Mouse (Mus musculus) fibroblast of lung, adult 2 months (primary cell): ENCODE measurements around the gene Rpl5.
"Not testable (repeated sequence)": the region's sequence is repeated elsewhere in the genome, so short reads cannot be mapped to it uniquely, and the experiment has no call there.

Experiments used
- DNase-seq: peaks from one replicate; pipeline ENCODE4 v3.0.0-alpha.2; 2011; ENCODE audit warnings: low read depth

Rpl5 gene

DNA sequence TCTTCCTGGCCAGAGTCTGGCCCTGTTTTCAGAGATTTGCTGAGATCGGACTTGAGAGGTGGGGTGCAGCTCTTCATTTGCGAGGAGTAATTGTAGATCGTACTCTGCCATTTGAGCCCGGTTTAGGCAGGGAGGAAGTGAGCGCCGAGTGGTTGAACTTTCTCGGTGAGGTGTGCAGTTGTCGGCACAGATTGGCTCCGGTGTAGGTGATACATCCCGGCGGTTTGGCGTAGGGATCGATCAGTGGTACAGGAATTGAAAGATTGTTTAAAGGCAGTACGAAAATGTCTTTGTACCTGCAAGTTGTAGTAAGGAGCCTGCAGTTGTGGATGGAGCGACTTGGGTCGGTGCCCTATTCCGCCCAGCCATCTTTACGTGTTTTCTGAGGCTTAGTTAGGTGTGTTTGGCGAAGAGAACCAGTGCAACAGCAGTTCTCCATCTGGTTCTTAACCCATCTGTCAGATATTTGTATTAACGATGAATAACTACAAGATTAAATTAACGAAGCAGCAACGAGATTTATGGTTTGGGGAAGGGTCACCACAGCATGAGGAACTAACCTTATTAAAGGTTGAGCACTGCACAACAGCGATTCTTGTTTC lies 813 bp downstream of the Rpl5 start:
- DNase-seq, result no peak

DNA sequence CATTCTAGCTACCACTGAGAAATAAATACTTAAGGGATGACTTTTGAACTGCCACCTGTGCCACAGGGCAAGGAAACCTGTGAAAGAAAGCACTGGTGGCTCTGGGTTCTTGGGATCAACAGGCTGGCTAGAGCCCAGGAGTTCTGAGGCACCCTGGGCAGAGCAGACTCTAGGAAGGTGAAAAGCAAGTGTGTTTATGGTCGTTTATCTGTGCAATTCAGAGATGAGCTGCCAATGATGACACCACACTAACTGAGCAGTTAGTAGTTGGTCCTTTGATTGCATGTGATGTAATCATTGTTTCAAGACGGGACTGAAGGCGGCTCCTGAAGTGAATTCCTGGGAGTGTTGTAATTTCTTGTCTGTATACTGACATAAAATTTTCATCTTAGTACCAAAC lies 4.0 kb downstream of the Rpl5 start:
- no peak for DNase-seq

DNA sequence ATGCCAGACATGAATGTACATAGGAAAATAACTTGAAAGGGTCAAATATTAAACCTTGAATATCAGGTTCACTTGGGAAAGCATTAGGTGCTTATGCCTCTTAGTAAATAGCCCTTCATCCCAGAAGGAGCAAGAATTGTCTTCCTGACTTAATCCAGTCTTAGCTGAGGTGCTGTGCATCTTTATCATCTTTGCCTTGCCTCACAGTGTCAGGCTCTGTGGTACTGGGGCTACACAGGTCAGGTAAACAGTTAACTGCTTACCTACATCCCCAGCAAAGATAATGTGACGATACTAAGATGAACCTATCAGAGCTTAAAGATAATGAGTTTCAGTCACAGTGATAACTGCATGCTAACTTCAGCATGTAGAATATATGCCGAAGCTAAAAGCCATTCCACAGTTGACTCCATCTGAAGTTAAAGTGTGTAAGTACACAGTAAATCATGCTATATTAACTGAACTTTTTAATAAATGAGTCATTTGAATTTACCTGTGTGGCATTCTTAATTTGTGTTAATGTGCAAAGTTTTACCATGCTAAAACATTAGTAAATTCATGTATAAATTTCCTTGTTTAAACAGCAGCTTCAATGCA lies 8.3 kb downstream of the Rpl5 start:
- no peak for DNase-seq

DNA sequence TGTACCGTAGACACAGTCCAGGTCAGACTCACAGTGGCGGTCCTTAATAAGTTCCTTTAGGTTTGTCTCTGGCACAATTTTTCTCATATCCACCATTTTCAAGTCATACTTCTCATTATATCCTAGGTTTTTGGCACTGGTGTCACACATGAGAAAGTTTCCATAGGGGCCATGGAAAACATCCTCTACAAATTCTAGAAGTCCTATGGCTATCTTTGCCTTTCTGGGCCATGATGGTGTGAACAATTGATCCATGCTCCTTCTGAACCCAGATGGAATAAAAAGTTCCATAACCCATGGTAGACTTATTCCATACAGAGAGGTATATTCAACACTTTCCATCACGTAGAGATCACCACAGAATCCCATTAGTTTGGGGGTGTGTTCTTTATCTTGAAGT lies 9.4 kb downstream of the Rpl5 start:
- DNase-seq, result no peak

DNA sequence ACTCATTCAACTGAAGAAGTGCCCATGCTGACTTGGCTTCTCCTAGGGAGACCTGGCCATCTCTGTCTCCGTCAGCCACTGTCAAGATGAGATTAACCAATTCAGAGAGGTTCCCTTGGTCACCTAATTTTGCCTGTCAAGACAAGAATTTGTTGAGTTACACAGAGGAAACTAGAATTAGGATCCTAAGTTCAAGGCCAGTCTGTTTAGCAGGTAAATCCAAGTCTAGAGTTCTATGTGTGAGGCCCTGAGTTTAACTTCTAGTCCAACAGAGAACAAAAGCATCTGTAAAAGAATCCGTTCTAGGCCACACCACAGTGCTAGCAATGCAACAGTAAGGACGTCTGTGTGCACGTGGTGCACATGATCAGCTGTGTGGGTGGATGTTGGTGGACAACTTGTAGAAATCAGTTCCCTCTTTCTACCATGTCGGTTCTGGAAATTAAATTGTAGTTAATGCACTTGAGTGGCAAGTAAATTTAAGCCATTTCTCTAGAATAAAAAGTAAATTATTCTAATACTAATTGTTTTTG lies 9.8 kb downstream of the Rpl5 start:
- DNase-seq, result no peak

DNA sequence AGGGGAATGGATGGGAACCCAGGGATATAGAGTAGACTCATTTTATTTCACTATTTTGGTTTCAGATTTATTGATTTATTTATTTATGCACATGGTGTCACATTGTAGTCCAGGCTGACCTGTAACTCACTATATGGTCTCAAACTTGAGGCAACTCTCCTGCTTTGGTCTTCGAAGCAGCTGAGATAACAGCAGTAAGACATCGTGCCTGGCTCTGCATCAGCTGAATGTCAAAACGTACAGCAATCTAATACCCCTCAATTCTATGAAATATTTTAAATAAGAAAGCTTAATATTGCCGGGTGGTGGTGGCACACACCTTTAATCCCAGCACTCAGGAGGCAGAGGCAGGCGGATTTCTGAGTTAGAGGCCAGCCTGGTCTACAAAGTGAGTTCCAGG lies 10.7 kb downstream of the Rpl5 start:
- no peak for DNase-seq

DNA sequence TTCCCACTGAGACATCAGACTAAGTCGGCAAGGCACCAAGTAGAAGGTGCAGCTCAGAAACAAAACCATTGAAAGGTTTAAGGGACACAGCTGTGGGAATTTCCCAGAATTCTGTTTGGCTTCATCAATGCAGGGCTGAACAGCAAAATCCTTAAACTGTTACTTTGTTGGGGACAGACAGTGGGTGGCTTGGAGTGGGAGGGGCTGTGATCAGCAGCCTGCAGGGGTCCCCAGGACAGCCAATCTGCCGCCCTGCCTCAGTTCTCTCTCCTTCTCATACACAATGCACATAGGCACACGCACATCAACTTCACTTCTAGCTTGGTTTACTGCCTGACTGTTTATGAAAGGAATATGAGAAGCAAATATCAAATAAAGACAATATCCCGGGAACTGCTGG lies 15.0 kb downstream of the Rpl5 start:
- DNase-seq, result no peak

DNA sequence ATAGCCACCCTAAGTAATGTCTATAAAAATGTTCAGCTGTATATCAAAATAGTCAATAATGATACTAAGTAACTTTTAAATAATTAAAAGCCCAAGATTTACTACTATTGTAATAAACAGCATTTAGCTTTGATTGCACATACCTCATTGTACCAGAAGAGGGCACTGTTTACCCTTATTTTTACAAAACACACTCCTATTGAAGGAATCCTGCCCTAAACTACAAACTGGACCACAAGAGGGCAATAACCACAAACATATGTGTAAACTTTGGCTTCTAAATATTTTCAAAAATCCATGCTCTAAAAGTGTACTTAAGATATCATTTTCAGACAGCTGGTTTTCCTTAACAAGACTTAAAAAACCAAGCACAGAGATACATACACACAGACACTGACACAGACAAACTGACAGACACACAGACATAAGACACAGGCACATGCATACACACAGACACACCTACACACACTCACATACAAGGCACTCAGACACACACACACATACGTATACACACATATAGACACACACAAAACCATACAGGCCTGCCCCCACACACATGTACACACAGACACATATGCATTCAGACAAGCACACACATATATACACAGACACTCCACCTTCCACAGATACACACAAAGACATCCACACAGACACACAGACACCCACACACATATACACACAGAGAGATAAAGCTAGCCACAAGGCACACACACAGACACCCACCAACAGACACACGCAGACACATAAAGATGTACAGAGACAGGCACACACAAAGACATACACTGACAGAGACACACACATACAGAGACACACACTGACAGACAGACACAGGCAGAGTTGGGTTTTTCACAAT lies 21.3 kb downstream of the Rpl5 start:
- DNase-seq, result peak; percentile 75

DNA sequence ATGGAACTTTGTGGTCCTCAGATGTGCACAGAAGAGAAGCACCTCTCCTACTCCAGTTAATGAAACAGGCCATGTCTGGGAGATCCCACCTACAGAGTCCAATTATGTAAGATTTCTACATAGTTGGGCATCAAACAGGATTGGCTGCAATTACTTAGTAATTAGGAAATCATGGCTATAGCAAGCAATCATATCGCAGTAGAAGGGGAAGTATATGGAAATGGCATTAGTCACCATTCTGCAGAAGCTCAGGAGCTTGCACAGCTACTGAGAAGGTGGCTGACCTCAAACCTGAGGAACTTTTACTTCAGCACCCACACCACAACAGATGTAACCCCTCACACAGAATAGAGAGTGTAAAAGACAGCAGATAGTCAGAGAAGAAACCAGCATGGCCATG lies 22.5 kb downstream of the Rpl5 start:
- no peak for DNase-seq

DNA sequence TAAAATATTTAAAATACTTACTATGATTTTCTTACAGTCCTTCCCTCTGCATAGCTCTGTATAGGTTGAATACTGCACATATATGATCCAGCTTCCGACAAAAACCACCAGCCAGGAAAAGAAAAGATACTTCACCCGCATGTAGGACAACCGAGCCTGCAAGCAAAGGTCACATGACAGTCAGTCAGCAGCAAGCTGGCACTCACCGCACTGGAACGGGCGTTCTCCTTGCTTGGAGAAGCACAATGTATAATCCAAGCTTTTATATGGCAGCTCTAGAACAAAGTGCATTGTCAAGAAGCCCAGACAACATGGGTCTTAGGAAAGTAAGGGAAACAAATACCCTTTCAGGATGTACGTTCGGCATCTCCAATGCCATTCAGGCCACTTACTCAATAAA lies 24.3 kb downstream of the Rpl5 start:
- DNase-seq, result no peak

DNA sequence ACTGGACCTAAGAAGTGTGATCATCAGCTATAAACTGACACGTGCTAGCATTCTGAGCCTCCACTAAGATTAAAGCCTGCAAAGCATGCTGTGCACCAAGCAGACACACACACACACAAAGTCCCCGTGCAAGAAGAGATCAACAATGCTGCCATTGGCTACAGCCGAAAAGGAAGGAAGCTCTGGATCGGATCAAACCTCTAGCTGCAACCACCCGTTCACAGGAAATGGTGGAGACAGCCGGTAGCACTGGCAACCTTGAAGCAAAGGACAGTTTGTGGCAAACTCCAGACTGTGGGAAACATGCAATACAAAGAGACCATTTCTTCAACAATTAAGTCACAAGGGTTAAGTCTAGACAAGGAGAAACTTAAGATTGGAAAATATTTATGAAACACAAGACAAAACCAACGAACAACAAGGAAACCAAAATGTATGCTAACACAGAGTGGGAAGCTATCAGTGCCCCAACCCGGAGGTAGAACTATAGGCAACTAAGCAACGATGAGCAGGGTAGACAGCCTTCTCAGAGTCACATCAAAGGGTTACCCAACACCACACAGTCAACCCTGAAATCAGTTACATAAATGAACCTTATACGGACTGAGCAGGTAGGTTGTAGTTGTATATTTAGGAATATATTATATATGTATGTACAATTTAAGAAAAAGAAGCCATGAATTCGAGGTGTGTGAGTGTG lies 26.4 kb downstream of the Rpl5 start:
- DNase-seq, result no peak

DNA sequence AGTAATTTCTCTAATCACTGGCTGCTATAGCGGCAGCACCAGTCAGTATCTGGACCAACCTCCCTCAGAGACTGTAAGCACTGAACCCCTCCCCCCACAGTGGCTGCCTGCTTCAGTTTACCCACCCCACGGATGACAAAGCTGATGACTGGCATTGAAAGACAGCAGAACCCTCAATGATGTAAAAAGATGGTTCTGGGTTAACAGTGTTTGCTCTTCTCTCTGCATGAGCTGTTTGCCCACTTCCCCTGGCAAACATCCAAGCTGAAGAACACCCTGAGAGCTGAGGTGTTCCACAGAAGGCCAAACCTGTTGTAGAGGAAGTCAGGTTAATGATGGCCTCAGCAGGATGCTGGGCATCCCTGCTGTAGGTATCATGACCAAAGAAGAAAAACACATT lies 32.3 kb downstream of the Rpl5 start:
- DNase-seq, result no peak

DNA sequence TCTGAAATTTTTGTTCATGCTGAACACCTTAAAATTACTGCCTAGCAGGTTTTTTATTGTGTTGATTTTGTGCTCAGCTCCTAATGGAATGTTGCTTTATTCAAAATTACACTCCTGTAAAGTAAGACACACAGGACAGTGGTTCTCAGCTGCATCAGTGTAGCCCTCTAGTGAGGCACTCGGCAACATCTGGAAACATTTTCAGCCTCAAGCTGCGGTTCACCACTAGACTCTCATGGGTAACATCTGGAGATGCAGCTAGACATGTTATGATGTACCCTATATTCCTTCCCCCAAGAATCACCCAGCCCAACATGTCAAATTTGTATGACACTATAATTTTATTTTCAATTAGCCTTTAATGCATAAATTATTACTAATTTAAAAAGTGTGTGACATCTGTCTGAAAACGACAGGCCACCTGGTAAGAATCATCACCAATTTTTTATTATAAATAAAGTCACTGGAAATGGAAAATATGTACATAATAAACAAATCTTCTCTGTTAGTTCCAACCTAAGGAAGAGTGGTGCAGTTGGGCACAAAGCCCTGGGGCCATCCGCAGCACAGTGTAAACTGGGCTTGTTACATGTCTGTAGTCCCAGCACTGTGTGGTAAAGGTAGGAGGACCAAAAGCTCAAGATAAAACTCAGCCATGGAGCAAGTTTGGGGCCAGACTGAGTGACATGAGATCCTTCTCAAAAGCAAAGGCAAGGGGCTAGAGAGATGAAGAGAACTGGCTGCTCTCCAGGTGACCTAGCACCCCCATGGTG lies 33.1 kb downstream of the Rpl5 start:
- DNase-seq, result no peak

DNA sequence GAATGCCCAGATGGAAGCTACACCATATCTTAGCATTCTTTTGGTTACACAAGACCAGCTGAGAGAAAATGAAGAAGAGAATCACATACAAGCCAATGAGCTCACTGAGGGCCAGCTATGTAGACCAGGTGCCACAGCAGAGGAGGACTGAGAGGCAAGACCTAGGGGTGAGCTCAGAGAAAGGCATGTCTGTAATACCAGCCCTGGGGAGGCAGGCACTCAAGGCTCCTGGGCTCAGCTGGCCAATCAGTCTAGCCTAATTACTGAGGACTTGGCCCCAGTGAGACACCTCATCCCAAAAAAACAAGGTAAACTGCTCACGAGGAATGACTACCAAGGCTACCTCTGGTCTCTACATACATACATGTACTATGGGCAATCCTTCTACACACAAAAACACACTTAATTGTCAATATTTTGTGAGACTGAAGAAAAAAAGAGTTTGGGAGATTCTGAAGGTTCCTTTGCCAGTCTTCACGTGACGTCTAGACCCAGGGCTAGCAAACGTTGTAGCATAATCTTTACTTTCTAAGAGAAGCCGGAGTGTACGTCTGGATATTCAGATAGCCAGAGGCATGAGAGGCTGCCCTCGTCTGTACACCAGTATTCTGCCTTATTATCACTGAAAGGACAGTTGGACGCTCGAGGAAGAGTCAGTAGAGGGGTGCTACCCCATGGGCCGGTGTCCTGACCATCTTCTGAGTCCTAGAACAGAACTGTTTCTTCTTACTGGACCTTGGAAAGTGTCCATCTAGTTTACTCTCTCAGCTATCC lies 34.7 kb downstream of the Rpl5 start:
- no peak for DNase-seq

DNA sequence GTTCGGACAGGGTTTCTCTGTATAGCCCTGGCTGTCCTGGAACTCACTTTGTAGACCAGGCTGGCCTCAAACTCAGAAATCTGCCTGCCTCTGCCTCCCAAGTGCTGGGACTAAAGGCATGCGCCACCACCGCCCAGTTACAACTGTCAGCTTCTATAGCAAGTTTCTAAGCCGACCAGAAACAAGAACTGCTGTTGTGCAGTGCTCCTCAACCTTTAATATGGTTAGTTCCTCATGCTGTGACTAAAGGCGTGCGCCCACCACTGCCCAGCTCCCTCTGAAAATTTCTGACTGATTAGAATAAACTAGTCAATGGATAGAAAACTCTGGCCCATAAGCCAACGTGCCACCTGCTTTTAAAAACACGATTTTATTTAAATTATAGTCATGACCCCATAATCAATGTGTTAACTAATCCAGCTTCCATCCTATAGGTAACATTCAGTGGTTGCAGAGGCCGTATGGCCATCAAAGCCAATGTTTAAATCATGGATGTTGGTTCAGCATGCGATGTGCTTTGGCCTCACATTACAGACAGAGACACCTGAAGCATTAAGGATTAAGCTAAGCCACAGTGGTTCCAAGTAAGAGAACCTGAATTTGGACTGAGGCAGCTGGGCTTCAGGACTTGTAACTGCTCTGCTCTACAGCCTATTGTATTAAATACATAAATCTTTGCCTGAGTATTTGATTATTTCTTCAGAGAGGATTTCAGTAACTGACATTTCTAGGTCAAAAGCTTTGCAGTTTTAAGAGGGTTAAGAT lies 36.5 kb downstream of the Rpl5 start:
- no peak for DNase-seq

DNA sequence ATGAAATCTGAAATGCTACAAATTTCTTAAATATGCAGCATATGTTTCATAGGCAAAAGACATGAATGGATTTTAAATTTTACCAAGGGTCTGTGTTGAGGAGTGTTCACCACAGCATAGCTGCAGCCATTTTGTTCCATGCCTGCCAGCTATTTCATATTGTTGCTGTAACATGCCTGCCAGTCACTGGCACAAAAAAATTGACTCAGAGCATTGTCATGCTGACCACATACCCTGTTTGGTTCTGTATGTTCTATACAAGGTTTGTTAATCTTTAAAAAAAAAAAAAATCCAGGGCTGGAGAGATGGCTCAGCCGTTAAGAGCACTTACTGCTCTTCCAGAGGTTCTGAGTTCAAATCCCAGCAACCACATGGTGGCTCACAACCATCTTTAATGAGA lies 38.2 kb downstream of the Rpl5 start:
- DNase-seq, result not testable (repeated sequence)

DNA sequence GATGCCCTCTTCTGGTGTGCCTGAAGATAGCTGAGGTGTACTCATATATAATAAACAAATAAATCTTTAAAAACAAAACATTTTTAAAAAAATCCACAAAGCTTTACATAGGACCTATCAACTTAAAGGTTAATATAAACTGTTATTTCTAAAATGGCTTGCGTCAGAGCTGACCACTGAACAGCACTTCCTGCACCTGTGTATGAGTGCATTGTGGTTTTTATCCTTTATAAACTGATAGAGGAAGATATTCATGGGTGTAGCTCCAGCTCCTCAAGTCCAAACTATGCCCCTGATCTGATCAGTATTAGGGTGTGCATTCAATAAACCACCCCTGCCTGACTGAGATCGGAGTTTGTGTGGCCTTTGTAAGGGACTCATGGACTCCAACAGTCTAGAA lies 38.6 kb downstream of the Rpl5 start:
- DNase-seq, result no peak

DNA sequence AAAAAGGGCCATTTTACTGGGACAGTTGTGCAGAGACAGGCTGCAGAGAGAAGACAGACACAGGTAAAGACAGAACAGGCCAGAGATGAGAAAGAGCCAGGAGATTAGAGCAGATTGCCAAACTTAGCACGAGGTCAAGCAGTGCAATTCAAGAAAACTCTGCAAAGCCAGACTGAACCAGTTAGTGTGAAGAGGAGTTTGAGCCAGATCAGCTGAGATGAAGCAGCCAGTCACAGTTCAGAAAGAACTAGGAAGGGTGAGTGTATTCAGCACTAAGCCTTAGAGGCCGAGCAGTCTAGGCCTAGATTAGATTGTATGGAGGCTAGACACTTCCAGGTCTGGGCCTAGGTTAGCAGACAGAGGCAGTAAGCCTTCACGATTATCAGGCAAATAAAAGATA lies 39.4 kb downstream of the Rpl5 start:
- DNase-seq, result no peak

DNA sequence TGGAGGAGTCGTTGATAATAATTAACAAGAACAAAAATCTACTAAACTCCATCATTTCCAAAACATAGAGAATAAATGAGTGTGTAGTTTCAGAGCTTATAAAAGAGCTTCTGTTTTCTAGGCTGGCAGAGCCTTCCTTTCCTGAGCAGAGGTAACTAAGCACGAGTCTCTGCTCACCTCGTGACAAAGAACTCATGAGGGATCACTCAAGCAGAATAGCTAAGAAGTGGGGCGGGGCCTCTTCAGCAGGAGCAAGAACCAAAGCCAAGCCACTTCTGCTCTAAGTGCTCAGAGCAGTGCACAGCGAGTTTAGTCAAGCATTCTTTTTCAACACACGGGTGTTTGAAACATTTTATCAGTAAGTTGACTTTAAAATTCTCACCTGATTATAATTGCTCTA lies 40.9 kb downstream of the Rpl5 start:
- DNase-seq, result no peak

DNA sequence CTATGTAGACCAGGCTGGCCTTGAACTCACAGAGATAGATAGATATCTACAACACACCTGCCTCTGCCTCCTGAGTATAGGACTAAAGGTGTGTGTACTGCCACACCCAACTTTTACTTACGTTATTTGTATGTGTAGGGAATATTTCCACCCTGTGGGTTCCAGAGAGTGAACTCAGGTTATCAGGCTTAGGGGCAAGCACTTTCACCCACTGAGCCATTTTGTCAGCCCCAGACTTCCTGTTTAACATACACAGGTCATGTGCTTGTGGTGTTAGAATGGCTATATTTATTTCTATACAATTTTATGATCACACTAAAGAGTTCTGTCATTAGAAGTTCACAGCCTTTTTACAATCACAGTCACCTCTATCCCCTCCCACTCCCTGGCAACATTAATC lies 42.6 kb downstream of the Rpl5 start:
- no peak for DNase-seq
